Mouse (Mus musculus): ENCODE results near the gene Cnot10.

DNA sequence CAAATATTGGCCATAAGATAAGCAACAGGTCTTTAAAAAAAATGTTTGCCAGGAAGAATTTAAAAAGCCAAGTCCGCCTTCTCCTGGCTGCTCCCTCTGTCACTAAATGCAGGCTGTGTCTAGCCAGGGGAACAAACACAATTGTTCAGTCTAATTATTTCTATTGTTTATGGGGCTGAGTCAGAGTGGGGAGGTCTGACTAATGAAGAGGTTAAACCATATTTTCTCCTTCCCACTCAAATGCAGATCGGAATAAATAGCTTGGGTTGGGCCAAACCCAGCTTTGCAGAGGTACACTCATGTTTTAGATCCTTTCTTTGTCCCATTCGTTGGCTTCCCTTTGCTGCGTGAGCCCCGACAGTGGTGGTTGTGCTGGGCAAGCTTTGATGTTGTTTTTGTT, 9.4 kb upstream of the Cnot10 start:
- TF ChIP-seq POLR2A (IDR thresholded peaks at IDR 0.05; ENCODE audit: low read depth, low read length), result no peak
- no peak for TF ChIP-seq CTCF (IDR thresholded peaks at IDR 0.05; ENCODE audit: extremely low read depth, insufficient read length, insufficient replicate concordance, low read depth, low read length)
